Mouse (Mus musculus): ENCODE measurements around the gene Larp4.

DNA sequence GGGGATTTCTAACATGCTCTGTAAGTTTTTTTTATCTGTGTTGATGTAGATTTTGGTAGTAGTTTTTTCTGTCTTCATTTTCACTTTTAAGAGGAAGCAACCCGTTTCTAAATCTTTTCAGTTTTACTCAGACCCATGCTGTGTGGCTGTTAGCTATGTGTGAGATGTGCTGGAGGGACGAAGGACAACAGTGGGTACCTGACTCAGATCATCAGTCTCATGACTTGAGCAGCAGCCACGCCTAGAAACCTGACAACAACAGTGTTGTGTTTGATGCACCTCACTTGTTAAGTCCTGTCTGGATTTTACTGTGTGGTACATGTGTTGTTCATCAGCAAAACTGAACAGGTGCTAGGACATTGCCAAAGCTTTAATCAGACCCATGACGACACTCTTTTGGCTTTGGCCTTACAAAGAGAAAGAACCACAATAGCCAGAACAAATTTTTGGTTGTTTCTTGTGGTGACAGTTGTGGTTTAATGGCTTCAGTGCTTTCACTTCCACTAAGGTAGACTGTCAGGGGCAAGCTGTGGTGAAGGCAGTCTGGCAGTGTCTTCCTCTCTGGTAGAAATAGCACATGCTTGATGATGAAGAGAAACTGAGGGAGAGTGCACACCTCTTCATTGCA lies 90.8 kb downstream of the Larp4 start:
- TF ChIP-seq GATA1 (IDR thresholded peaks at IDR 0.05; ENCODE audit: low read length) (no peak), TAL1 (IDR thresholded peaks at IDR 0.05; ENCODE audit: low read length) (no peak)

Measured in erythroblast, embryonic 14.5 days (primary cell).